ENCODE assay signal across 8 mouse cellular contexts in genomic region chr7:75910035-75910651, GRCm38 (mm10).
DNase-seq lines count a peak whose midpoint lies in the region; ATAC-seq lines count a peak whose summit lies in the region.

No protein-coding gene starts in this region.

- DNase-seq in gastrocnemius, adult 18-20 months (ENCODE audit: low spot score), result peak; percentile 43
- no peak for DNase-seq in gastrocnemius, postnatal 36 days
- DNase-seq in cerebellum, postnatal 36 days, result peak; percentile 40 to 65
- DNase-seq in gastrocnemius, postnatal 14 days, result peak; percentile 10
- DNase-seq in left cerebral cortex, postnatal 25 days (ENCODE audit: low spot score in 2 of 2), result peak; percentile 69 to 84
- DNase-seq in mesoderm, embryonic 11.5 days (ENCODE audit: low read depth, low spot score), result peak; percentile 85
- DNase-seq in right cerebral cortex, postnatal 4 days, result peak; percentile 34

- peak overlapping the region; percentile 53 for H3K4me2 ChIP-seq in intestine, embryonic 16.5 days (ENCODE audit: low read depth, low read length)

- no peaks in the 10 kb centered on the region for H3K27me3 ChIP-seq in intestine, embryonic 16.5 days (replicated peaks; ENCODE audit: control insufficient read depth, insufficient read depth, low read length)

- intact Hi-C loops in gastrocnemius, postnatal 36 days (cut with DNase I), result loop anchor here (5.0 kb wide), 1 partner anchor 1032 kb away; no protein-coding TSS in a partner anchor
- intact Hi-C loops in gastrocnemius, postnatal 14 days (cut with DNase I; ENCODE audit: low total_unique reads), result loop anchor here (5.0 kb wide), 1 partner anchor 1032 kb away; no protein-coding TSS in a partner anchor
- intact Hi-C loops in left cerebral cortex, postnatal 25 days (cut with DNase I), result loop anchor here (5.0 kb wide), 1 partner anchor 1032 kb away; no protein-coding TSS in a partner anchor

- H3K9me3 ChIP-seq in intestine, embryonic 16.5 days (ENCODE audit: control insufficient read depth, low read length), result no peaks in the 10 kb centered on the region

- peak overlapping the region; percentile 29; the same call in 1 of the 2 replicates for H3K9ac ChIP-seq in intestine, embryonic 16.5 days (ENCODE audit: low read depth, low read length)

- no peaks in the 10 kb centered on the region for H3K36me3 ChIP-seq in intestine, embryonic 16.5 days (ENCODE audit: control insufficient read depth, insufficient read depth, low read length)

- peaks cover 4% of the 10 kb centered on the region for H3K4me1 ChIP-seq in intestine, embryonic 16.5 days (ENCODE audit: control insufficient read depth, insufficient read depth, low read length)

- ATAC-seq in intestine, embryonic 16.5 days, result peak; percentile 79

- H3K27ac ChIP-seq in intestine, embryonic 16.5 days (ENCODE audit: low read length), result no peak overlapping the region

- H3K4me3 ChIP-seq in intestine, embryonic 16.5 days (ENCODE audit: low read length), result peak overlapping the region; percentile 25

- whole genome bisulfite sequencing in intestine, embryonic 16.5 days, result 1% methylated on average over 11 of the region's 11 CpGs

Comparison
In these comparisons a context has a peak if more than half of its experiments do, and no peak if none do; other contexts are left out.
1. DNase-seq: peak in gastrocnemius, adult 18-20 months (single experiment), cerebellum, postnatal 36 days (2 of 2), gastrocnemius, postnatal 14 days (single experiment), left cerebral cortex, postnatal 25 days (2 of 2), mesoderm, embryonic 11.5 days (single experiment) and right cerebral cortex, postnatal 4 days (single experiment); none in gastrocnemius, postnatal 36 days (0 of 2).